Mouse (Mus musculus): ENCODE results near the gene Oxa1l.
A peak's percentile ranks its signal among the peaks of the same experiment; 100 is the strongest.

Gene Oxa1l

DNA sequence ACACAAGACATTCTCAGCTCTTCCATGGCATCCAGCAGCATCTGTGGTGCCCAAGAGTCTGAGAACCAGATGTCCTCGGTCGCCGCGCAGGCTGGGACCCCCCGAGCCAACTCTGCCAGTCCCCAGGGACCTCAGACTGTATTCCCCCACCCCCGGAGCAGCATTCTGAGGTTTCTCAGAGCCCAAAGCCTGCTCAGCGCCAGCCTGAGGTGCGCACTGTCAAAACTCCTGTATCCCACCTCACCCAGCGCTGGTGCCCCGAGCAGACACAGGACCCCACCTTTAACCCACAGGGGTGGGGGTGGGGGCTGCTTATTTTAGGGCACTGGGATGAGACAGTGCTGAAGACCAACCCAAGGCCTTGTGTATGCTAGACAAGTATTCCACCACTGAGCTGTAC, 10.8 kb downstream of the Oxa1l start:
- no peak for DNase-seq (ENCODE audit: low read depth)

DNA sequence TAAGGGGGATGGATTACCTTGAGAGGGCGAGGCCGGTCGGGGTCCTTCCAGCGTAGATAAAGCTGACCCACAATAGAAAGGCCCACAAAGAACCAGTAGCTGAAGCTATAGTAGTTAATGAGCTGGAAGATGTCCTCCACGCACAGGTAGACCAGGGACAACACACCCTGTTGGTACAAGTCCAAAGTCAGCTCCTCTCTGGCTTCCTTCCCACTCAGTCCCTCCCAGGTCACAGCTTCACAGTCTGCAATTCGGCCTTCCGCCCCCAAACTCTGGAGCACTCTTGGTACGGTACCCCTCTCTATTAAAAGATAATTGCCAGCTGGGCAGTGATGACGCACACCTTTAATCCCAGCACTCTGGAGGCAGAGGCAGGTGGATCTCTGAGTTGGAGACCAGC, 12.3 kb downstream of the Oxa1l start:
- DNase-seq (ENCODE audit: low read depth) = no peak

DNA sequence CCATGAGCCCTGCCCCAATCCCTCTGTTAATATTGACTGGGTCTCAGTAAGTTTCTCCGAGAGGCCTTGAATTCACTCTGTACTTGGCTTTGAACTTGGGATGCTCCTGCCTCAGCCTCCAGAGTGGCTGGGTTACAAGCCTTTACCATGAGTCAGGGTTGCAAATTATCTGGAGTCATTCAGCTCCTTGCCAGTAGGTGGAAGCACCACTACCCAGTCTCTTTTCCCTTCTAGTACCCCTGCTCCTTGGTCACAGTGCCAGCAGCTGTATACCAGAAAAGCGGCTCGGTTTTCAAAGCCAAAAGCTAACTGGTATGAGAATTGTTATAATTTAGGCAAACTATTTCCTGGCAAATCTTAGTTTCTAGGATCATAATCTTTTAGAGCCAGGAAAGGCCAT, 15.3 kb downstream of the Oxa1l start:
- peak; percentile 77 for DNase-seq (ENCODE audit: low read depth)

DNA sequence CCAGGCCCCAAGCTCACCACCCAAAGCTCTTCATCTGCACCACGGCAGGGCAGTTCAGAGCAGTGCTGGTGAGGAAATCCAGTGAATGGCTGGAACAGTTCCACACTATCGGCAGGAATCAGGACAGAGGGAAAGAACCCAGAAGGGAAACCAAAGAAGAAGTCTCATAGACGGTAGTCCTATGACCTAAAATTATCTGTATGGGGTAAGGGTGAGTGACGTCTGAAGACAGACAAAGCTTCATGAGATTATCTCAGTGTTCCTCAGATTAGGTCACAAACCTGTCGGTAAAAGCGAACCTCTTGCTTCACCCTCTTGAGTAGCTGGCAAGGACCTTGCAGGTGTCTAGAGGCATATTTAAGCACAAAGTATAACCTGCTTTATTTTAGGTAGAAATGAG, 16.5 kb downstream of the Oxa1l start:
- DNase-seq (ENCODE audit: low read depth) = no peak

DNA sequence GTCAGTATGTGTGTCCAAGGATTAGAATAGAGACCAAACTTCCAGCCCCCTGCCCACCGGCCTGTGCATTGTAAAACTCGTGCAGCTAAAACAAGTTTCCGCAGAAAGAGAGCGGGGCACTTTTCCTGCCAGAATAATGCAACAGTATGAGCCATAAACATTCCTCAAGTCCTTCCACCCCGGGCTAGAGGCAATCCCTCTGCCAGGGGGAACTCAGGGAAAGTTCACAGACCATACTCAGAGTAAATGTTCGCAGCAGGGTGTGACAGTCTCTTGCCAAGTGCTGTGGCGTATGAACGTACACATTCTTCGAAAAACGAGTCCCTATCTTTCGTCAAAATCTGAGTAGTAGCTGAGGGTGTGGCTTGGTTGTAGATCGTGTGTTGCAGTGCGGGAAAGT, 18.9 kb downstream of the Oxa1l start:
- no peak for DNase-seq (ENCODE audit: low read depth)

DNA sequence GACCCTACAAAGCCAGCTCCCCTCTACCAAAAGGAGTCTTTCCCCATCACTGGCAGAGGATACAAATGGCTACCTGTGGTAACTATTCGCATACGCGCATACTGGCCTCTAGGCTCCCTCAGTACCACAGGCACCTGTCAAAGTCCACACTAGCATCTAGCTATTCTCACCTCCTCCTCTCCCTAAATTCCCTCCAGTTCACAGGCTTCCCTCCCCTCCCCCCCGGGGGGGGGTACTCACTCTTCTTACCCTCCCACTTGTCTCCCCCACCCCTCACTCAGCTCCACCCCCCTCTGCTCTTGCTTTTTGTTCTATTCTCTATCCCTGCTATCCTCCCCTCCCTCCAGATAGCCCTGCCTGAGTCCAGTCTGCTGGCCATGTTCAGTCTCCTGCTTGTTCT, 20.0 kb downstream of the Oxa1l start:
- DNase-seq (ENCODE audit: low read depth) = no peak

DNA sequence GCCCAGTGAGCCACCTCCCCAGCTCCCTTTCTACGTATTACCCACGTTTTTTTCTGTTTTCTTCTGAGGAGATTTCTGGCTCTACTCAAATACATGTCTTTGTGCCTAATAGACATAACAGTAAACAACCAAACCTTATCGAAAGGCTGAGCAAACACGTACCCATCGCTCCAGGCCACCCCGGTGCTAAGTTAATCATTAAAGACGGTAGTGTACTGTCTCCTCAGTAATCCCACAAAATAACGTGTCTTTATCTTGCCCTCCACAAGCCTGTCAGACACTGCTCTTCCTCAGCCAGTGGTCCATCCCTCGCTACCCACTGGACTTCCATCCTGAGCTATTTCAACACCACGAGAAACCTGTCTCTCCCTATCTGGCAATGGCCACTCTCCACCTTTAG, 21.2 kb downstream of the Oxa1l start:
- no peak for DNase-seq (ENCODE audit: low read depth)

DNA sequence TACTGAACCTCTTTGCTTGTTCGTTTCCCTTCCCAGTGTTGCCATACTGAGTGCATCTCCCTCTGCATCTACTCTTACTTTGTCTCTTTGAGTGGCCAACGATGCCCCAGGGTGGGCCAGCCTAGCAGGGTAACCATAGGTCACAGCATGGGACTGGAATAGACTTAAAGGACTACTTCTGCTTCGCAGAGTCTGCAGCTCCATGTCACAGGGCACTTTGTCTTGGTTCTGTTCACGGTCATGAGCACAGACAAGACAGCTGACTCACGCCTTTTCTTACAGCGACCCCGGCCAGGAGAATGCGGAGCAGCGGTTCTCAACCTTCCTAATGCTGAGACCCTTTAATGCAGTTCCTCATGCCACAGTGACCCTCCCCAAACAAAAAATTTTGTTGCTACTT, 22.0 kb downstream of the Oxa1l start:
- no peak for DNase-seq (ENCODE audit: low read depth)

DNA sequence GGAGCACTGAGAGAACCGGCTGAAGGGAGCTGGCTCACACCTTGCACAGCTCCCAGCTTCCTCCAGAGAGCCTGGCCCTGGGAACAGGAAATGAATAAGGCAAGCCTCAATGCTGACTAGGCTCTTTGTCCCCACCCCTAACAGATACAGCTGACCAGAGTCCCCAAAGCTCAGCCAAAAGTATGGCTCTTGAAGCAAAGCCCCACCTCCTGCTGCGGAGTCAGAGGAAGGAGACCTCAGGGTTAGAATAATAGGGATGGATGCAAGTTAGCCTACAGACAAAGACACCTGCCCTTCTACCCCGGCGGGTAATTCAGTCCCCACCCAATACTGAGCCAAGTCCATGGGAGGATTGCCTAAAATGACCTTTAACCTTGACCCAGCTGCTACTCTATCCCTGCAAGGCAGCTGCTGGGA, 22.7 kb downstream of the Oxa1l start:
- DNase-seq (ENCODE audit: low read depth) = peak; percentile 81

DNA sequence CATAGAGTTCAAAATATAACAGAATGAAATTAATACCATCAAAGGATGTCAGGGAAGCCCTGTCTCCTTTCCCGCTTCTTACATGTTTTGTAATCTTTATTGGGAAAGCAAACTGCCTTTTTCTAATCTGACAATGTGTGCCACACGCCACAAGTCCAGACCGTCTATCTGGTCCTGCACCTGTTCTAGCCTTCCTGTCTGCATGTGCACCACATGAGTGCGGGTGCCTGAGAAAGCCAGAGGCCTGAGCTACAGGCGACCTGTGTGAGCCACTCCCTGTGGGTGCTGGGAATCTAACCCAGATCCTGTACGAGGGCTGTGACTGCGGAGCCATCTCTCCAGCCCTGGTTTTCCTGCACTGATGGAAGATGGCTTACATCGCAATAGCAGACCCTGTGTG, 23.8 kb downstream of the Oxa1l start:
- DNase-seq (ENCODE audit: low read depth) = peak; percentile 40

DNA sequence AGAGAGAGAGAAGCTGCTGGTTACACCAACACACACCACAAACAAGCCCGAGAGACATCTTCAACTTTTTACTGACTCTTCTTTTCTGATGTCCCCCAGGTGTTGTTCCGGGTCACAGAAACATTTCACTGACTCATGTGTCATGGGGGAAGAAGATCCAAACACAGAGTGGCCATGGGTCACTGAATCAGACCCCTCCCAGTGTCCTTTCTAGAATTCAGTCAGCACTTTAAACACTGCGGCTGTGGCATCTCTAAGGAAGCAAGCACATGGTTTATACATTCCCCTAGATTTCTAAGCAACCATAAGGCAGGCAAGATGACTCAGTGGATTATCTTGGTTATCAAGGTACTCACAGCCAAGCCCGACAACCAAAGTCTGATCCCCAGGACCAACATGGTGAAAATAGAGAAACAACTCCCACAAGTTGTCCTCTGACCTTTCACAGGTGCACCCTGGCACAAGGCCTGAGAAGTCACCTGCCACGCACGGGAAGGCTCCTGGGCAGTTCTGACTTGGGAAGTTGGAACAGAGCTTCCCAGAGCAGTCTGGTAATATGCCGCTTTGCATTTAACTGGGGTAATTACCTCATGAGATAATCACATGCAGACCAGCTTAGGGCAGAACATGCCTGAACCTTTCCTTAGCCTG, 25.5 kb downstream of the Oxa1l start:
- DNase-seq (ENCODE audit: low read depth) = peak; percentile 12

DNA sequence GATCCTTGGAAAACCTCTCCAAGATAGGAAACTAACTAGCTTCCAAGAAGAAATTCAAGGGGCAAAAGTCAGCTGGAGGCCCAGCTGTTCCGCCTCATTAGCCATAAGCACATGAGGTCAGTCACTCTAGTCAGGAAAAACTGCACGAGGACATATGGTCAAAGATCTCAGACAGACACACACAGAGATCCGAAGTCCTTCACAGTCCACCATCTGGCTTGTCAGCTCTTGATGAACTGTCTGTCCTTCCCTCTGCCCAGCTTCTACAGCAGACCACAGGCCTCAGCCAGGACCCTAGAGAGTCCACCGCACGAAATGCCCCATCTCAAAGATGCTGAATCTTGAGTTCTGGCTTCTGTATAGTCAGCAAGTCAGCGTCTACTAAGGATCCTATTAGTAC, 26.9 kb downstream of the Oxa1l start:
- DNase-seq (ENCODE audit: low read depth) = no peak

DNA sequence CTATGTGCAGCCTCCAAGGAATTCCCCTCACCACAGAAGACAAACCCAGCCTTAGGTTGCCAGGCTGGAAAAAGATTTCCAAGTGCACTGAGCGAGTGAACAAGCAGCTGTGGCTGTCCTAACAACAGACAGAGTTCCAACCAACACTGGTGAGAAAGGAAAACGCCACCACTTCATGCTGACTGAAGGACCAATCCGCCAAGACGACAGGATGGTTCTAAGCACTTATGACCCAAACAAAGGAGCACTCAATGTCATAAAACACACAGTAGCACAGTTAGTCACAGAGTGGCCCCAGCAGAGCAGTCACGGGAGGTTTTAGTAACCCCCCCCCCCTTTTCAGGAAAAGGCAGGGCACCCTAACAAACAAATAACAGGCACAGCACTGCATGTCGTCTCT, 30.2 kb downstream of the Oxa1l start:
- DNase-seq (ENCODE audit: low read depth) = no peak

DNA sequence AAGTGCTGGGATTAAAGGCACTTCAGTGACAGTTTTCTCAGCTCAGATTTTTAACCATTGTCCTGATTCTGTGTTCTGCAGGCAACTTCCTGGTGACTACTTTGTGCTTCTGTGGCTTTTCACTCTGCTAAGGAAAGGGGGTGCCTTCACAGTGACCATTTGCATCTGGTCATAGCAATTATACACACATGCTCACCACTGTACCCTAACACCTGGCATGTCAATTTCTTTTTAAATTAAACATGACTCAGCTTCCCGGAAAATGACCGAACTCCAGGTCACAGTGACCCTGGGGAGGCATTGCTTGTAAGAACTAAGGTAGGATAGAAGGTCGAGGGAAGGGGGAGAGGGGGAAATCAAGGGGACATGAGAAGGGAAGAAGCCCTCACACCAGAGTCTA, 33.2 kb downstream of the Oxa1l start:
- no peak for DNase-seq (ENCODE audit: low read depth)

DNA sequence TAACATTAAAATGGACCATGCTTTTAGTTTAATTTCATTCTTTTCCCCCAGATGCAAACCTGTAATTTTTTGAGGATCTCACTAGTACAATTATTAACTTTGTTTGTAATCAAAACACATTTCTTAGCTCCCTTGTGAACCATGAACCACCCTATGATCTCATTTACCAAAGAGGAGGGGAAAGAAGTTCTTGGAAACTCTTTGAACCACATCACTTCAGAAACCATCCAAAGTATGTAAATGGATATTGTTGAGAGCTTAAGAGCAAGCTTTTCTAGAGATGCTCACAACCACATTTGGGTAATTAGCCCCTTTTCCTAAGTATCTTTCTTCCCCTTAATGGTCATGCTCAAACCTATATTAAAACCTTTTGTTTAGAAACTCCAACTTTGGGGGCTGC, 33.7 kb downstream of the Oxa1l start:
- DNase-seq (ENCODE audit: low read depth) = no peak

DNA sequence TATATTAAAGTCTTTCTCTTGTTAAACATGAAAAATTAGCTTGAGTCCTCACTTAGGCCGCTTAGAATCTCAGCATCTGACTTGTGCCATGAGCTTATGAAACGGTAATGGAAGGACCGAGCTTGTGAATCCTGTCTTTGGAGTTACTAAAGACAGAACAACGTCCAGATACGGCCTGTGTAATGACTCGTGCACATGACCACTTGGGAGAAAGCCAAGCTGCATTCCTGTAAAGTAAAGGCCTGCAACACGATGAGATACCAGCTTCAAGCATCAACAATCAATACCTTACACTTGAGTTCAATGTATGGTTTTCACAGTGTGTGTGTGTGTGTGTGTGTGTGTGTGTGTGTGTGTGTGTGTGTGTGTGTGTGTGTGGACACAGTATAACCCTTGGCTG, 36.1 kb downstream of the Oxa1l start:
- DNase-seq (ENCODE audit: low read depth) = peak; percentile 4

DNA sequence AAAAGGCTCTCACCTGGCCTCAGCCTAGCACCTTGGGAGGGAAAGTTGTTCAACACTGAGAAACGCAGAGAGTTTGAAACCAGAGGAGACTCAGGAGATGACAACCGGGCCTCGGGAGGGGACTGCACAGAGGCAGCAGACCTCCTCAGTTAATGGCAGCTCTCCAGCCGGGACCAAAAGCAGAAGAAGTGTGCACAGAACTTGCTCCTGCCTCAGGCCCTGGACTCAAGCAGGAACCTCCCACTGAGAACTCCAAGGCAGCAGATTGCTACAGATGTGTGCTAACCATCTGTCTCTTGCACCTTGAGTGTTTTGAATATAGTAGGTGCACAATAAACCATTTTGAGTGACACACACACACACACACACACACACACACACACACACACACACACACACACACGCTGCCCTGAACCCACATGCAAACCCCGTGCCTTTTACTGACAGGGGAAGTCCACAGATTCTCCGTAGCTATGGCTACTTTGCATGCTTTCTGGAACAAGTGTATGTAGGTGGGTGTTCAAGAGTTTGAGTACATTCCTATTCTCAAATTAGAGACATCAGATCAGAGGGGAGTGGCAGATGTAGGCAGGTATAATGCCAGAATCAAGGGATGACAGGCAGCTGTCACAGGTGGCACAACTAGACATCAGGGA, 37.4 kb downstream of the Oxa1l start:
- DNase-seq (ENCODE audit: low read depth) = no peak

DNA sequence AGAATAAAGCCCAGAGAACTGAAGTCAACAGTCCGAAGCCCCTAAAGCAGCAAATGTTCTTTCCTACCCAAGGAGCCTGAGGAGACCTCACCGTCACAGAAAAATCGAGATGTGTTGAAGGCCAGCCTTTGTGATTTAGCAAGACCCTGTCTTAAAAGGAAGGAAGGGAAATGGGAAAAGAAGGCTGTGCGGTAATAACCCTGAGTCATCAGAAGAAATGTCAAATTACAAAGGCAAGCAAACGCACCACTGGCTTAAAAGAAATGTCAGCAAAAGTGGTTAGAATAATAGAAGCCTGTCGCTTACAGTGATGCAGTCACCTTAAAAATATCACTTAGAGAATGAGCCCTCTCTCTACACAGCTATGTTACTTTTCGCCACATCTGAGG, 37.9 kb downstream of the Oxa1l start:
- peak; percentile 77 for DNase-seq (ENCODE audit: low read depth)

DNA sequence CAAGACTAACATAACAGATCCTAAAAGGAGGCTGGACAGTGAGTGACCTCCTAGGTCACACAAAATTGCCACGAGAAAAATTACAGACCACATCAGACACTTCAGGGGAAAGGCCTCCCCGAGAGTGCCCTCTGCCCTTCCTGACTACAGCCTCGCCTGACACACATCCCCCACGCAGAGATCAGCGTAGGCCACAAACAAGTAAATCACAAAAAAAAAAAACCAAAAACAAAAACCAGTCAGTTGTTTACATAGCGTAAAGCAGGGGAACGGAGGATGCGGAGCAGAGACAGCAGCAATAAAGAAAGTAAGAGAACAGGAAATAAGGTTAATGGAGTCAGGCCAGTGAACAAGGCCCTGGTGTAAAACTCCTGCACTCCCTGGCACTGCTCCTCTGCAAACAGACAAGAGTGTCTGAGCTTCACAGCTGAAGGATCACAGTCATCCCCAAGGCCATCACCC, 38.3 kb downstream of the Oxa1l start:
- no peak for DNase-seq (ENCODE audit: low read depth)

DNA sequence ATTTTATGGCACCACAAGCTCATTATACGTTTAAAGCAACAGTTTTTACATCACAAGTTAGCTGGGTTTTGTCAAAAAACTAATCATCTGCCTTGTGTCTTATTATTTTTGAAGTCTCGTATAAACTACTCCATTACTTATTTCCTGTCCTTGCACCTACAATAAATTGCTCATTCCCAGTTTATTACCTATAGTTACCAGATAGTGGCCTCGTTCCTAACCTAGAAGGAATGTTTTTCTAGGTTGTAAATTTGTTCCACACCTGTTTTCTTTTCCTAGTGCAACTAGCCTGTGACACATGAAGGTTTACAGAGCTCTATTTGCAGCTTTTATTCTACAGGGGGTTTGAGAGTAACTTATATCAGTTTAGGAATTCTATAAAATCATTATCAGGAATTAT, 41.1 kb downstream of the Oxa1l start:
- DNase-seq (ENCODE audit: low read depth) = no peak

DNA sequence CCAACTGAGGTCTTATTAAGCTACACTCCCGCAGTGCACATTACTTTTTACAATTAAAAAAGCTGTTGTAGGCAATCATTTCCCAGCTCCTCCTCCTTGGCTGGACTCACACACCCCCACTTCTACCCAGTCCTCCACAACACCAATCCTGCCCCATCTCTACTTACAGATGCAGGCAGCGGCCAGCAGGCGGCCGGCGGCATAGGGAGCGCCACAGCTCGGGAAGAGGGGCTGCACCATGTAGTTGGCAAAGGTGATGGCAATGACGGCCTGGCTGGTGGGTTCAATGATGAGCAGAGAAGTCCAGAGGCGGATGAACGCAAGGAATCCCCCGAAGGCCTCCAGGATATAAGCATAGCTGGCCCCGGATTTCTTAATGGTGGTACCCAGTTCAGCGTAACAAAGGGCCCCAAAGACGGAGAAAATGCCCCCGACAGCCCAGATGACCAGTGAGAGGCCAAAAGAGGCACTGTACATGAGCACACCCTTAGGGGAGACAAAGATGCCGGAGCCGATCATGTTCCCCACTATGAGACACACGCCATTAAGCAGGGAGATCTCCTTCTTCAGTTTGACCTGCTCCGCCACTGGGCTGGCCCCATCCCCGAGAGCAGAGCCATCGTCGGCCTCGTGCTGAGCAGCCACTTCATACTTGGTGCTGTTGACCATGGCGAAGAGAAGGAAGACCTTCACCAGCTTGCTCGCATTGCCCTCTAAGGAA, 47.9 kb downstream of the Oxa1l start:
- no peak for DNase-seq (ENCODE audit: low read depth)

DNA sequence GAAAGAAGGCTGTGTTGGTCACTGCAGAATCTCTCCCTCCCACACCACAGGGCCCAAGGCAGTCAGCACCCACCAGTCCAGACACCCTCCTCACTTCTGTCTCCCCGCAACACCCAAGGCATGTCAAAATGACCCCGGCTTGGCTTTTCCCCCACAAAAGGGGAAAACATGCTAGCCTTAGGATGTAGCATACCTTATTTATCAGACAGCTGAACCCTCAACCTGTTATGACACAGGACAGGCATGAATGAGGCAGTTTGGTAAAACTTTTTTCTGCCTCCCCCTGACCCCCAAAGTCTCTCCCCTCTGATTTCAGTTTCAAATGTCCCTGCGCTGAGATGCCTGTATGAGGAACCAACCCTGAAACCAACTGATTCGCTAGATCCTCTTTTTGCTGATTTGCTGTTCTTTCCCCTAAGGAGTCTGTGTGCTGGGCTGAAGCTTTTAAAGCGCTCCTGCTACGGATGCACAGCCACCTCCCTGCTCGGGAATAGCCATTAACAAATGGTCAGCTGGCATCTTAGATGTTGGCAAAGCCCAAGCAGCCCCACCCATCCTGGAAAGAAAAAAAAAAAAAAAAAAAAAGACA, 48.5 kb downstream of the Oxa1l start:
- DNase-seq (ENCODE audit: low read depth) = no peak
